Mouse (Mus musculus): ENCODE data around the gene Zfp36. TPM values are rescaled to one million over a fixed set of nuclear protein-coding genes. Genes with fewer than 3 reads are reported as not detected.

Zfp36 gene
- polyA plus RNA-seq, 1 experiment from 2014 or later = 6.5 TPM

DNA sequence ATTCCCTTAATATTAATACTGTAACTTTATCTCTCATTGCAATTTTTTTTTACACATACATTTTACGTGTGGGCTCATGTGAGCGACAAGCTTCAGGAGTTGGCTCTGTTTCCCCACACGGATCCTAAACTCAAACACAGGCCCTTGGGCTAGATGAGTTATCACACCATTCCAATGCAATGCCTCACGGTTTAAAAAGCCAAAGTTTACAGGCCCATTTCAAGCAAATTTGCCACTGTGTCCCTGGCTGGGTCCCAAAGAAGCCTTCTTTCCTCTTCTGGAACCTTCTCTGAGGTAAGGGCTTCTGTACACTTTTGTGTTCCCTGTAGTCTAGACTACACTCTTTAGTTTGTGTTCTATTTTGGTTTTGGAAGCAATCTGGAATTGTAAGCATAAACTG lies 45.5 kb downstream of the Zfp36 start:
- peaks cover 9% of the 10 kb centered on the region for H3K36me3 ChIP-seq (ENCODE audit: control insufficient read depth, insufficient read depth)
- H3K27ac ChIP-seq (ENCODE audit: low read length) = no peak overlapping the region
- no peak overlapping the region for H3K4me3 ChIP-seq (replicated peaks; ENCODE audit: low read length)
- H3K9ac ChIP-seq (replicated peaks; ENCODE audit: low read depth, low read length) = no peak overlapping the region
- no peak for ATAC-seq
- WGBS = 92% methylated on average over 4 of the region's 4 CpGs
- H3K4me2 ChIP-seq (ENCODE audit: low read length) = no peak overlapping the region
- H3K9me3 ChIP-seq (ENCODE audit: control insufficient read depth, low read length) = no peaks in the 10 kb centered on the region
- no peaks in the 10 kb centered on the region for H3K27me3 ChIP-seq (replicated peaks; ENCODE audit: control insufficient read depth, insufficient read depth, low read length)
- peaks cover 14% of the 10 kb centered on the region for H3K4me1 ChIP-seq (replicated peaks; ENCODE audit: control insufficient read depth, insufficient read depth, low read length)

DNA sequence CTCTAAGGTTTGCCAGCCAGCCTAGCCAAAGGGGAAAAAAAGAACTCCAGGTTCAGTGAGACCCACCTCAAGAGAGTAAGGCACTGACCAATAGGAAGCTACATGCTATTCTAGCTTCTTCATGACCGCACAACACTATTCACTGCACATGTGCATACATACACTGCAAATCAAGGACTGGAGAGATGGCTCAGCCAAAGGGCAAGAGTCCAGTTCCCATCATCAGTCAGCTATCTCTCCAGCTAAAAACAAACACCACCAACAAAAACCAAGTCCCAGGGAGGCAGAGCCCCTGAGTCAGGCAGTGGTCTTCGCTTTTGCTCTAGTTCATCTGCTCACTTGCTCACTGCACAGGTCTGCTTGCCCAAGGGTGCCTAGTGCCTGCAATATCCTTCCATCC lies 51.8 kb downstream of the Zfp36 start:
- Histone ChIP-seq H3K4me3 (replicated peaks; ENCODE audit: low read length) (no peak overlapping the region), H3K4me2 (ENCODE audit: low read length) (no peak overlapping the region), H3K27ac (ENCODE audit: low read length) (no peak overlapping the region), H3K36me3 (ENCODE audit: control insufficient read depth, insufficient read depth) (peaks cover 46% of the 10 kb centered on the region), H3K4me1 (replicated peaks; ENCODE audit: control insufficient read depth, insufficient read depth, low read length) (no peaks in the 10 kb centered on the region), H3K27me3 (replicated peaks; ENCODE audit: control insufficient read depth, insufficient read depth, low read length) (no peaks in the 10 kb centered on the region), H3K9ac (replicated peaks; ENCODE audit: low read depth, low read length) (no peak overlapping the region), H3K9me3 (ENCODE audit: control insufficient read depth, low read length) (no peaks in the 10 kb centered on the region)
- 96% methylated on average over 2 of the region's 2 CpGs for WGBS
- ATAC-seq = no peak

Other genes starting within 250 kb of the Zfp36 start
- 84.4 and 86.8 TPM in 2 replicates for gene Fbl, start 210.5 kb downstream of the Zfp36 start, polyA plus RNA-seq (2015; fragmentation: Nextera tagmentation; extraction: Ambion mirVana)
- gene Dyrk1b, start 200.8 kb downstream of the Zfp36 start, polyA plus RNA-seq (2015; fragmentation: Nextera tagmentation; extraction: Ambion mirVana) = 14.4 and 14.8 TPM in 2 replicates
- gene Eid2, start 112.4 kb downstream of the Zfp36 start, polyA plus RNA-seq (2015; fragmentation: Nextera tagmentation; extraction: Ambion mirVana) = 3.8 and 4.1 TPM in 2 replicates
- 41.8 and 45.1 TPM in 2 replicates for gene Eid2b, start 102.5 kb downstream of the Zfp36 start, polyA plus RNA-seq (2015; fragmentation: Nextera tagmentation; extraction: Ambion mirVana)
- gene Selenov, start 89.1 kb downstream of the Zfp36 start, polyA plus RNA-seq (2015; fragmentation: Nextera tagmentation; extraction: Ambion mirVana) = 0.16 TPM in 1 of 2 replicates, not detected in the other
- gene Dll3, start 78.0 kb downstream of the Zfp36 start, polyA plus RNA-seq (2015; fragmentation: Nextera tagmentation; extraction: Ambion mirVana) = 9.9 and 10.5 TPM in 2 replicates
- 144 and 146 TPM in 2 replicates for gene Timm50, start 68.2 kb downstream of the Zfp36 start, polyA plus RNA-seq (2015; fragmentation: Nextera tagmentation; extraction: Ambion mirVana)
- gene Supt5, start 41.5 kb downstream of the Zfp36 start, polyA plus RNA-seq (2015; fragmentation: Nextera tagmentation; extraction: Ambion mirVana) = 114 and 118 TPM in 2 replicates
- 464 and 494 TPM in 2 replicates for gene Rps16, start 29.6 kb downstream of the Zfp36 start, polyA plus RNA-seq (2015; fragmentation: Nextera tagmentation; extraction: Ambion mirVana)
- gene Plekhg2, start 7.7 kb downstream of the Zfp36 start, polyA plus RNA-seq (2015; fragmentation: Nextera tagmentation; extraction: Ambion mirVana) = 40.7 and 50.8 TPM in 2 replicates
- gene Med29, start 12.5 kb upstream of the Zfp36 start, polyA plus RNA-seq (2015; fragmentation: Nextera tagmentation; extraction: Ambion mirVana) = 39.9 and 40.2 TPM in 2 replicates
- gene Paf1, start 12.7 kb upstream of the Zfp36 start, polyA plus RNA-seq (2015; fragmentation: Nextera tagmentation; extraction: Ambion mirVana) = 107 and 111 TPM in 2 replicates
- 1.7 and 2.2 TPM in 2 replicates for gene Gmfg, start 57.2 kb upstream of the Zfp36 start, polyA plus RNA-seq (2015; fragmentation: Nextera tagmentation; extraction: Ambion mirVana)
- gene Lrfn1, start 71.7 kb upstream of the Zfp36 start, polyA plus RNA-seq (2015; fragmentation: Nextera tagmentation; extraction: Ambion mirVana) = 9.1 and 10.6 TPM in 2 replicates
- not detected in 2 replicates for gene Ifnl2, start 130.2 kb upstream of the Zfp36 start, polyA plus RNA-seq (2015; fragmentation: Nextera tagmentation; extraction: Ambion mirVana)
- not detected in 2 replicates for gene Ifnl3, start 142.6 kb upstream of the Zfp36 start, polyA plus RNA-seq (2015; fragmentation: Nextera tagmentation; extraction: Ambion mirVana)
- not detected in 2 replicates for gene Sycn, start 160.6 kb upstream of the Zfp36 start, polyA plus RNA-seq (2015; fragmentation: Nextera tagmentation; extraction: Ambion mirVana)
- gene Nccrp1, start 167.0 kb upstream of the Zfp36 start, polyA plus RNA-seq (2015; fragmentation: Nextera tagmentation; extraction: Ambion mirVana) = not detected in 2 replicates
- 25.3 and 26.3 TPM in 2 replicates for gene Samd4b, start 217.9 kb upstream of the Zfp36 start, polyA plus RNA-seq (2015; fragmentation: Nextera tagmentation; extraction: Ambion mirVana)
- gene Pak4, start 217.9 kb upstream of the Zfp36 start, polyA plus RNA-seq (2015; fragmentation: Nextera tagmentation; extraction: Ambion mirVana) = 25.5 and 26.7 TPM in 2 replicates